Mouse (Mus musculus): Measurements from ENCODE around the gene Rapgef4.

Gene Rapgef4

DNA sequence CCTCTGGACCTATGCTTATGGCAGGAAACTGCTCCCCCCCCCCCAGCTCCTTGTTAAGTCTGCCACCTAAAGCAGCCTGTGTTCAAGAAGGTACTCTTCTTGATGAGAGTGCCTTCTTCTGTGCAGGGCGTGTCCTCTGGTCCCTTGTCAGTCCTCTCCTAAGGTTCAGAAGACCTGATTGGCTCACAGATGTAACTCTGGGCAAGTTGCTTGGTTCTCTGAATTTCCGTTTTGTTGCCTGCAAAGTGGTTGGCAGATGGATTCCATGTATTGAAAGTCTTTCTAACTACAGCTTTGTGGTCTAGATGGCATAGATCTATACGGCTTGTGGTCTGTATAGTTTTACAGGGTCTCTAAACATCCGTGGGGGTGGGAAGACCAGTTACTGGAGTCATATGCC lies 101.8 kb downstream of the Rapgef4 start:
- no peak for DNase-seq

DNA sequence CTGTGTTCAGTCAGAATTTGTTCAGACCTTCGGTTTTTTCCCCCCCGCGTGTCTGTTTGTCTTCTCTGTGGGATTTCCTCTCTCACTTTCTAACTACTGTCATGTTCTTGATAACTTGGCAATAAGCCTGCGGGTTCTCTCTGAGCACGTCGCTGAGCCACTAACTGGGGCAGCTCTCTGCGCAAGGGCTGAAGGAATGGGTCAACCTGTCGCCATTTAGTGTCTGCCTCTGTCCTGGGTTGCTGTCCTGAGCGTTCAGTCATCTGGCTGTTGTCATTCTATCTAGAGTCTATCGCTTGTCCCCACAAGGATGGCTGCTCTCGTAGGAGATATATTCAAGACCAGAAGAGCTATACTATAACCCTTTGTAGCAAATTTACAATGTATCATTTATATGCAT lies 107.8 kb downstream of the Rapgef4 start:
- DNase-seq = no peak

DNA sequence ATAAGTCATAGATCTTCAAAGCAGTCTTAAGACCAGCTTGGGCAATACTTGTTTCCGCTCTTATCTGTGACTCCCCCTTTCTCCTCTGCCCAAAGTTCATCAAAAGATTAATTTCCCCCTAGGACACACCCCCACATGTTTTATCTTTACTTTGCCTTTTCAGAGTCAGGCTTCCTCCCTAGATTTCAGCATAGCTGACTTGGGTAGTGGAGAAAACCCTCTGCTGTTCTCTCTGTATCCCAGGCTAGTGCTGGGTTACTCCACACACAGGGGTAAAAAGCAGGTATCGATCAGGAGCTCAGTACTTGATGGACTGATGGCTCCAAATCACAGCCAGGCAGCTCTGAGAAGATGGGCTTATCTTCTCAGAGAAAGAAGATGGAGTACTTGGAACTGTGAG lies 109.0 kb downstream of the Rapgef4 start:
- DNase-seq = no peak

DNA sequence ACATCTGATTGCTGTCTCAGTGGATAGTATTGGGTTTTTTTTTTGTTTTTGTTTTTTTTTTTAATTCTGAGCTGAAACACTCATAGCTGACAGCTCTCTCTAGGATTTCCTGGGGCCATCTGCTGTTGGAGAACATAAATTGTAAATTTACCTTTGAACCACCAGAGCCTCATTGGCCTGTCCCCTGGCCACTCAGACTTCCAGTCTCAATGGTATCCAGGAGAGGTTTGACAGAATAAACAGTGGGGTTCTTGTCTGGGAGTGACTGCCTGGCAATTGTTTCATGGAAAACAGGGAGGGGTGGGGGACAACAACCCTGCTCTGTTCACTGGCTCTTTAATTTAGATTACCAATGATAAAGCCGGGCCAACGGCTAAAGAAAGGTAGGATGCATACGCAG lies 111.0 kb downstream of the Rapgef4 start:
- no peak for DNase-seq

DNA sequence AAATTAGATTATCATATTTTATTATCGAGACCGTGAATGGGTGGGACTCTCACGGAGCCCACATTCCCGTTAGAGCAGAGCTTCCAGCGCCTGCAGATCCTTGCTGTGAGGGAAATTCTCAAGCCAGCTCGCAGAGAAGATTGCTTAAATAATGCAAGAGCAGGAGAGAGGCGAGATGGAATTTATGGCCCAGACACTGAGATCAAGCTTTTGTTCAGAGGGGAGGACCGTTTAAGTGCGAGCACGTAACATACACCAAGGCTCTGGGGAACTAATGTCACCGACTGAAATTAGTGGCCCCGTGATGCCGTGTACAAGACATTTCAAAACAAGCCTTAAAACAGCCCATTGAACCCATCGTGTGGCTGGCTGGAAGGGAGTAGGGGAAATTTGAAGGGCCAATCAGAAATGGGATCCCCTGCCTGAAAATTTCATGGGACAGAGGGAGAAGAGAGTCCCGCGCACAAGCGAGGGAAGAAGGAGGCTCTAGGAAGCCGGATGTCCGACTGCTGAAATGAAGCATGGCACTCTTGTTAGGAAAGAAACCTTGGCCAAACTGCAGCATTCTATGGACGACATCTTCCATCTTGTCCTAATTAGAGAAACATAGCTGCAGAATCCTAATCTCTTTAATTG lies 112.5 kb downstream of the Rapgef4 start:
- DNase-seq = no peak

DNA sequence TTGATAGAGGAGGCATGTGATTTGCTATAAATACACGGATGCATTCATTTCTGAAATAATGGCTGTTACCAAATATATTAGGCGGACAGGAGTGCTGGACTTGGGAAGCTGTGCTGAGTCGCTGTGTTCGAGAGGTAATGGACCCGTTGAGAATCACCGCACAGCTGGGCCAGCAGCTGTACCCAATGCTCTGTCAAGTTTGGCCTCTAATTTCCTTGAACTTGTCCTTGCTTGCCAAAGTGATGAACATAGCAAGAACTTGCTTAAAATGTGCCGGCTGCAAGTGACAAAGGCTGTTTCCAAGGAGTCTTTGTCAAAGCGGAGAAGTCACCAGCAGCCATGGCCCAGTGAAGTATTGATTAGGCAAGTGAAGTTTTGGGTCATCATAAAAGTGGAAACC lies 113.0 kb downstream of the Rapgef4 start:
- no peak for DNase-seq

DNA sequence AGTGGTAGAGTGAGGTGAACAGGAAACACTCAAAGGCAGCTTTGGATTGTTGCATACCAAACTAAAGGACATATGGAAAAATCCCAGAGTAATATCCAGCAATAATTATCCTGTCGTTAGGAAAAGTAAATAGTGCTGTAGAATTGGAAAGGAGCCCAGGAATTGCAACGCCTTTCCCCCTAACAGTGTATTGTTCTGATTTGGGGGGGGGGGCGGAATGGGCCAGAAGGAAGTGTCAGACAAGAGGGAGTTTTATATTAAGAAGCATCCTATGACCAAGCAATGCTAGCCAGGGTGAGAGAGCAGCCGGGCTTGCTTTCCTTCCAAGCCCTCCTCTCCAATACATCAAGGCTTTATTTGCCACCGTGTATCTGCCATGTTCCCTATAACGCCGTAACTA lies 113.4 kb downstream of the Rapgef4 start:
- DNase-seq = no peak

DNA sequence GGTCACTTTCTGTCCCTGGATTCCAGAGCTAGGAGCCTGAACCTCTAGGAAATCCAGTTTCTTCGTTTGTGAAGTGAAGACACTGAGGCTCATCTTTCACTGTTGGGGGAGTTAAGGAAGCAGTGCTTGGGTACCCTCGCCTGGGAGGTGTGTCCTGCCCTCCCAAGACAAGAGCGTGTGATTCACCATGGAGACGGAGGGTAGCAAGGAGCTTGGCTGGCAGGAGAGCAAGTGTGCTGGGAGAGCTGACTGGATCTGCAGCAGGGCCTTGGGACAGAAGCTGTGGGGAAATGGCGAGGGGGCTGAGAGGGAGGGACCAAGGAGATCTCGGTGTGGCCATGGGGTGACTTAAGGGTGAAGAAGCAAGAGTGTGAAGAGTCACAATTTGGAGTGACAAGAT lies 114.0 kb downstream of the Rapgef4 start:
- no peak for DNase-seq

DNA sequence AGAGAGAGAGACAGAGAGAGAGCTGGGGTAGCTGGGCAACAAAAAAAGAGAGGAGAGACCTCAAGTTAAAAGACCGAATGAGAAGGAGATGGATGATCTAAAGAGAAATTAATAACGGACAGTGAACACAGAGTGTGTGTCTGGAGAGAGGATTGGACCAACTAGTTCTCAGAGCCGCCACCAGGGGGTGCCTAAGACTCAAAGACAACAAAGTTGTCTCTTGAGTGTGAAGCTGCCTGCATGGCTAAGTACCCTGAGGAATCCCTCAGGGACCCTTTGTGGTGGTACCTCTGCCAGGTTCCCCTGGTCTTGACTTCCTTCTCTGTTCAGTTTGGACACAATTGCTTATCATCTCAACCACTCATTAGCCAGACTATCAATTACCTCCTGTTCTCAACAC lies 115.3 kb downstream of the Rapgef4 start:
- peak; percentile 55 to 61 for DNase-seq

DNA sequence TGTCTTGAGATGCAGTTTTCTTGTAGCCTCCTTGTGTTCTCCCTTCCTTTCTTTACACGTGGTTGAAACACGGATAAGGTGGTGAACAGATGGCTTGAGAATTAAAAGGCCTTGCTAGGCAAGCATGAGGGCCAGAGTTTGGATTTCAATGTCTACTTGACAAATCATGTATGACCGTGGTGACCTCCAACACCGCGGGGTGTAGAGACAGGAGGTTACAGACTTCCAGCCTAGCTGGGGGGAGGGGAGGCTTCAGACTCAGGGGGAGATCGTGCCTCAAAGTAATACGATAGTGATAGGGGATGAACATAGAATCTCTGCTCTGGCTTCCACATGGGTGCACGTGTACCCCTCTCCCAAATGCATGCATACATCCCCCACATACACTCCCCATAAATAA lies 117.3 kb downstream of the Rapgef4 start:
- no peak for DNase-seq

DNA sequence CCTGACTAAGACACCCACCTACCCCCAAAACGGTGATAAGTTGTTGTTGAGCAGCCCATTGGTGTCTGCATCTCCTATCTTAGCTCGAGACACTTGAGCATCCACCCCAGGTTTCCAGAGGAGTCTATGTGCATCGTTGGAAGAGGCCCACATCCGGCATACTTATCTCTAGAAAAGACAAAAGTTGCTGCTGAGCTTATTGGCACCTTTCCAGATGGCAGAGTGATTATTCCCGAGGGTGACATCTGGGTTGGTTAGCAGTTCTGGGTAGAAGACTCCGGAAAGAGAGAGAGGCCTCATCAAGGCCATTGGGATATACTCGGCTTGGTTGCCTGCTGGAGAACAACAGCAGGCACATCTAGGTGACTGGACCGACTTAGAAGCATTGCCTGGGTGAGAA lies 123.6 kb downstream of the Rapgef4 start:
- DNase-seq = no peak

DNA sequence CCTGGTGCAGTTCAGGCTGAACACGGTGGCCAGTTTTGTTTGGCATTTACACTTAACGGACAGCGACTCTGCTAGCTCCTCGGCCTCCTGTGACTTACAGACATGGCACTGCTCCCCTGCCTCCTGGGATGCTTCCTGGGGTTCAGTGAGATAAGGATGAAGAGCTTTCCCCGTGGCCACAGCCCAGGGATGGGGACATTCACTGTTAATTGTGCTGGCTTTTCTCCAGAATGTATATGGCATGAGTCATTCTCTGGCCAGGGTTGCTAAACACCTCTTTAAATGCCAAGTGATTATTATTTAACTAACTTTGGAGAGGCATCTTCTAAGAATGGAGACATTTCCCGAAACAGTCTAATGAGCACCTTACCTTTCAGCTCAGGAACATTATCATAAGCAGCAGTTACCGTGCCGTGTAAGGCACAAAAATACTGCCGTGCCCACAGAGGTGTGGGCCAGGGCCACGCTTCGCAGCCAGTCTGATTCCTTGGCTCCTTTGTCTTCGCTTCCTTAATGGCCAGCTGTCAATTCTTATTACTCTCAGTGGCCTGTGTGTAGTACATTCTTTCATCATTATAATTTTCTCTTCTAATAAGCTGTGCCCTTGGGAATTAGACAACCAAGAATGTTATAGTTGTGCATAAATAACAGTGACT lies 126.6 kb downstream of the Rapgef4 start:
- DNase-seq = no peak

DNA sequence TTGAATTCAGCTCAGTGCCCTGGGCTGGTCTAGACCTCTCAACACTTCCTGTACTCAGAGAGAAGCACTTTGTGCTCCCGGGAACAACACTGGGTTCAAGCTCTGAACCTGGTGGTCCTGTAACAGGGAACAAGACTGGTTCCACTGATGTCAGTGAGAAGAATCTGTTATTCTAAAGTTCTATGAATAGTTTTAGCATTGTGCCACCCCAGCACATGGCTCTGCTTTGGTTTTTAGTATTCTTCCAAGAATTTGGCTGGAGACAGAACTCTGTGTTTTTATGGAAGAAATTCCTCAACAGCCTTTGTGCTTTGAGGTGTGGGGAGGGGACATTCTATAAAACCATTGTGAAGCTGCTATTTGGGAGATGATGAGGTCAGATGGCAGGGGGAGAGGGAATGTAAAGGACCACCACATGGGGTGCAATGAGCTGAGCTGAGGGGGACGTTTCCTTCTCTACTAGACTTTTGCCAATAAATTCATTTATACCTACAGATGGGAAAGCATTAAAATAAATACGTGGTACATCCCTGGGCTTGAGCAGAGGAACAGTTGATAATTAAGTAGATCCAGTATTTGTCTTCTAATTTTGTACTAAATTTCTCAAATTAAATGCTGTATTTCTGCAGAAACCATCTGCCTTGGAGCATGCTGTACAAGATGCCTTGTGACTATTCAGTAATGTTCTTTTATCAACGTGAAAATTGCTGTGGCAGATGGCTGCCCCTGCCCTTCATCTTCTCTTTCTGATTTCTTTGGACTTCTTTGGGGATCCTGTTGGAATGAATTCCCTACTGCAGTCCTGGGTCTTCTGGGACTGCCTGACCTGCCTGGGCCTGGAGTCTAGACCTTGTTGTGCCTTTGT lies 127.6 kb downstream of the Rapgef4 start:
- no peak for DNase-seq

DNA sequence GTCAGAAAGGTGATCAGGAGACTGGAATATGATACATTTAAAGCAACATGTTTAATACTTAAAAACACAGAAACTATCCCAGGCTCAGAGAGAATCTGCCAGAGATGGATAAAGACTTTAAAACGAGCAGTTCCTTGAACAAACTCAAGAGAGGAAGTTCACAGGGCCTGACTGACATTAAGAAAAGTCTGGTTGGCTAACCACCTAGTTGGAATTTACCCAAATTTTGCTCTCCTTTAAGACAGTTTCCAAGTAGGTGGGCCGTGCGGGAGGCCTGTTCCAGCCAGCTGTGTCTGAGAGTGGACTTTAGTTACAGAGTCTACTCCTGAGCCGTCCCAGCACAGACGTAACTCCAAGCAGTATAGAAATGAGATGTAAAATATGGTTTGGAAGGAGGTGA lies 129.4 kb downstream of the Rapgef4 start:
- no peak for DNase-seq

DNA sequence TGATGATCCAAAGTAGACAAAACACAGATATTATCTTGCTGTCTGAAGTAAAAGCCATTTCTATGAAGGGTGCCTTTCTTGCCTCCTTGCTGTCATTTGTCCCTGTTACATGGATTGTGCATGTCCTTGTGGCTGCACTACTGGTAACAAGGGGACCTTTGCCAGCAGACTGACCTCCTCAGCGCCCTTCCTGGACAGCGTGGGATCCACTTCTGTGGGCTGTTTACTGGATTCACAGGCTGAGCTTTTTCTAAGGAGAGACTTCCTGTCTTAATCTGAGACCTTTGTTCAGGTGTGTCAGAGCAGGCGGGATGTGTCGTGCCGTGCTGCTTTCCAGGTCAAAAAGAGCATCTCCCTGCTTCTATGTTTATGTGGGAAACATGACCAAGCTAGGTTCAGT lies 132.7 kb downstream of the Rapgef4 start:
- no peak for DNase-seq

DNA sequence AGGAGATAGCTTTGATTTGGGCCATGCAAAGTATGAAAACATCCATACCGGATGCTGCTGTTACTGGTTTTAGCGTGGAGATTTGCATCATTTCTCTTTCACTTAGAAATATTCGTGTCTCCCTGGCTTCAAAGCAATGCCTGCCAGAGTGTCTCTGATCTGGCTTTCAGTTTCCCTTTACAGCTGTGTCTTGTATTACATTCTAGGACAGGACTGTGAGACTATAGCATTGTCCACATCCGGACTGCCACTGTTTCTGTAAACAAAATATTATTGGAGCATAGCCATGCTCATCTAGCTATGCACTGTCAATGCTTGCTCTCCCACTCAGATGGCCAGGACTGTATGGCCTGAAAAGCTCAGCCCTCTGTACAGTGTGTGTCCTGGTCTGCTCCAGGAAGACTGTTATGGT lies 133.1 kb downstream of the Rapgef4 start:
- no peak for DNase-seq

DNA sequence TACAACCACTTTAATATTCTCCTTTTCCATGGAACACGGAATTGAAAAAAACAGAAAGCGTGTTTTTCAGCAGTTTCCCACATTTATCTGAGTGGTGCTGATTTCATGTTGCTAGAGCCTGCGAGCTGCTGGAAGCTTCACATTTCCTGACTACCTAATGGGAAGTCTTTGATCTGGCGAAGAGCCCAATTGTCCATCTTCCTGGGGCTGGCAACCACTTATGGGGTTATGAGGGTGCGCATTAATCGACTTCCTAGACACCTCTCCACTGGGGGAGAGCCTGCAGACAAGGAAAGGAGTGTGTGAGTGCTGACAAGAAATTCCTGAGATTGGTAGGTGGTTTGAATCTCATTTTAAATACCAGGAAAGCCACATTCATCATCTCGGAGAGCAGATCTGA lies 135.1 kb downstream of the Rapgef4 start:
- DNase-seq = no peak

DNA sequence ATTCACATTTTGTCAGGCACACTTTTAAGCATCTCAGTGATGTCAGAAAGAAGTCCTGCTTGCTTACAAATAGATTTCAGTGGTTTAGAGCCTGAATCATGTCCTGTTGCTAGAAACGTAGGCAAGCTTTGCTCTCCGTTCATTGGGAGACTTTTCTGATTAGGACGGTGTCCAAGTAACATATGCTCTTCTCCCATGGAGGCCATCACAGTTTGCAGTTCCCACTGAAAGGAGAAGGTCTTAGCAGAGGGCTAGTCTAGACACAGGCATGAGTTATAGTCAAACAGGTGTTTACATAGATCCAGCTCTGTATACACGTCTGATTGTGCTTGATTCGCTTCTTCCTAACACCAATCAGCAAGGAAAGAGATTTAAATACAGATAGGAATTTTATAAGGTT lies 135.7 kb downstream of the Rapgef4 start:
- no peak for DNase-seq

DNA sequence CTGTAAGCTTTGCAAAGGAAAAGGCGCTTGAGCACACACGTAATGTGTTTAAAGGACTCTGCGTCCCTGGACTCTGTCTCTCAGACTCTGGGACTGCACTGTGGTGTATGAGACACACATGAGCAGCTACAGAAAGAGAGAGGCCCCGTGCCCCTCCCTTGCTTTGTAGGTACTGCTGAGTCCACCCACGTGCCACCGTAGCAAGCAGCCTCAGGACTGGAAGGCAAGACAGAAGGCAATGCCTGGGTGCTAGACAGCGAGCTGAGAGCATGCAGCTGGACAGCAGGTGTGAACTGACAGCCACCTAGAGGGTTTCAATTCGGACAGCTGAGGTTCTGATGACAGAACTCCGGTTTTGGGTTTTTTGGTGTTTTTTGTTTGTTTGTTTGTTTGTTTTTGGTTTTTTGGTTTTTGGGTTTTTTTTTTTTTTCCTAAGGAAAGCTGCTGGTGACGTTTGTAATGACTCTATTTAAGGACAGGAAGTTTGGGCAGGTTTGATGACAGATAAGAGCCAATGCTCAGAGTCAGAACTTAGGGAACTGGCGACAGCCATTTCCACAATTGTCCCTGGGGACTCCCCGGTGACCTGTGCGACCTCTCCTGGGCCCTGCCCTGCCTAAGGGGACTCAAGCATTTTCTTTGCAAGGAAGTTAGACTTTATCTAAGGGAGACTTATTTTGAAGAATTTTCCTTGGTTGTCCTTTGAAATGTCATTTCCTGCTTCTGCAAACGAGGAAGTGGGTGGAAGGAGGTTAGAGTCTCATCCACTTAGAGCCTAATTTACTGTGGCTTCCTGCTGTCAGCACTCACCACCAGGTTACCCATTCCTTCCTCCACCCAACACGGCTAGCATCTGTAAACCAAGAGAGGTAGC lies 136.3 kb downstream of the Rapgef4 start:
- DNase-seq = peak; percentile 34 to 42

DNA sequence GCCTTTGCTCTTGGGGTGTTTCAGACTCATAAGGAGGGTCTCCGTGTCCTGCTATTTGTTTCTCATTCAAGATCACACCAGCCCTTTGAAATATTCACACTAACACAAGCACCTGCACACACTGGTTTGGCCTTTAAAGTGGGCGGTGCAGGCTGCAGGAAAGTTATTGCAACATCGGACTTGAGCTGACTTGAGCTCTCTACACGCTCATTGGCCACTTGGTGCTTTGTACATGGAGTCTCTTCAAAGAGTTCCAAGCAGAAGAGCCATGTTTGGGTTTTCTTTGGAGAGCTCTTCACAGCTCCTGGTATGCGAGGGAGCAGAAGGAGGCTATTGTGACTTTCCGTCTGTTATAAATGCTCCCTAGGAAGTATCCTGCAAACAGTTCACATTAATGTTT lies 139.2 kb downstream of the Rapgef4 start:
- peak; percentile 74 to 83 for DNase-seq

DNA sequence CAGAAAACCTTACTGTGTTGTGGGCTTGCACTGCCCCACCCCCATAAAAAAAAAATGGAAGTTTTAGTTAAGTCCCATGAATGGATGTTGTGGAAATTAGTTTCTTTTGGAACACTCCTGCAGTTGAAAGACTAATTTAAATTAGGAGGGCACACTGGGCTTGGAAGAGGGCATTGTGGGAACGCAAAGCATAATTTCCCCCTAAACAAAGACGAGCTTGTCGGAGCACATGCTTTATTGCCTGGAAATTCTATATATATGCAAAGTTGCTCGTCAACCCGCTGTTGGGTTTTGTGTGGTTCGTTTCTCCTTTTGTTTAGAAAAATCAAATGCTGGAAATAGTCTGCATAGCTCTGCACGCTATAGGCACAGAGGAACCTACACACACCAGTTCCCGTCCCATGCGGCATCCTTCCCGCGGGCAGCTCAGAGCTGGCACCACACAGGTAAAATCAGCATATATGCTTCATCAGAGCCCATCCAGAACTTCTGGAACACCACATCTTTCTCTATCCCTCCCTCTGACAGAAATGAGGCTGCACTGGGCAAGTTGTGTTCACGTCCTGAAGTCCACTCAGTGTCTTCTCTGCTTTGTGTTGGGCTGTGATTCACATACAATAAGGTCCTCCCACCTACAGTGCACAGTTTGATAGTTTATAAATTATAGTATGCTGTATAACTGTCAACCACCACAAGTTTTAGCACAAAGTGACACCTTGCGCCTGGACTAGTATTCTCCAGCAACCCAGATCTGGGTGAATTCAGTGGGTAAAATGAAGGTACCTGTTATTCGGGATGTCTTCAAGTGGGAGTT lies 141.6 kb downstream of the Rapgef4 start:
- no peak for DNase-seq

DNA sequence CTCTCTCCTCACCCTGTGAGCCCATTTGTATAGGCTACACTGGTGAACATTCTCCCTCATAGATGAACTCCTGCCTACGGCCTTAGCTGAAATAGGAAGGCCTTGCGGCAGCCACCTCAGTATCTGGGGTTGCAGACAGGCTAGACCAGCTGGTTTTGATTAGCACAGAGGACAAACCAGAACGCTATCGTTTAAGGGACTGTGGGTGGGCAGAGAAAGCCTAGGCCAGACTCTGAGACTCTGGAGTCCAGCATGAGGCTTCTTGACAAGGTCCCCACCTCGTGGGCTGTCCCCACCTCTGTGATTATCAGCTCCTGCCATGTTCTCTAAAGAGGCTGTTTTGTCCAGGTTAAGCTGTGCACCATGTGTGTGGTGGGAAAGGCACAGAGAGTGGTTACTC lies 142.8 kb downstream of the Rapgef4 start:
- no peak for DNase-seq

Data from lung, adult 18-20 months (tissue).